Mouse (Mus musculus): Measurements from ENCODE around the gene Pomp.
"Not testable (repeated sequence)": the region's sequence is repeated elsewhere in the genome, so short reads cannot be mapped to it uniquely, and the experiment has no call there.

The Pomp gene

DNA sequence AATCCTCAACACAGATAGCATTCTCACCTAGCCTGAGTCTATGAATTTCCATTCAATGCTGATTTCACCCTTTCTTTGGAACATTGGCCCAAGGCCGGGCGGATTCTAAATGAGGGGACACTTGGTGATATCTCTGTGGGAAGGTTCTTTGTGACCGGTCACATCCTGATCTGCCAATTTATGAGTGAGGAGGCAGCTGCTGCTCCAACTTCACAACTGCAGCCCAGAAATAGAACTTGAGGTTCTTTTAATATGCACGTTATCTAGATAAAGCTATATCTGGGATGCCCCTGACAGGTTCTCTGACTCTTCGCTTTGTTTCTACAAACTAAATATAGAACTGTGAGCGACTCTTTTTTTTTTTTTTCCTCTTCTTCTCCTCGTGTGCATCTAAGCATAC is 10.1 kb upstream of the Pomp start:
- DNase-seq (ENCODE audit: extremely low spot score) = no peak

DNA sequence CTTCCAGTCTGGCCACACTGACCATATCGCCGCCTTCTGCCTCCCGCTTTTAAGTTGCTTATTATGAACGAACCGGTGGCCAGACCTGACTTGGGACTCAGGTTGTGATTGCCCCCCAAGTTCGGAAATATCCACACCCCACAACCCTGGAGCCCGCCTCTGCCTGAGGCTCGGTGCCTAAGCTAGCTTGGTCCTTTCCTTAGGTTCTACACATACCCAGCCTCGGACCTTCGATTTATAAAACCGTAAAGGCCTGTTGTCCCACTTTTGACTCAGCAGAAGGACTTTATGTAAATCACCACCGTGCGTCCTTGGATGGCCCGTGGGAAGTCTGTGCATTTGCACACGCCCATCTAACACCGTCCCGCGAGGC is 199 bp upstream of the Pomp start:
- no peak for DNase-seq (ENCODE audit: extremely low spot score)

DNA sequence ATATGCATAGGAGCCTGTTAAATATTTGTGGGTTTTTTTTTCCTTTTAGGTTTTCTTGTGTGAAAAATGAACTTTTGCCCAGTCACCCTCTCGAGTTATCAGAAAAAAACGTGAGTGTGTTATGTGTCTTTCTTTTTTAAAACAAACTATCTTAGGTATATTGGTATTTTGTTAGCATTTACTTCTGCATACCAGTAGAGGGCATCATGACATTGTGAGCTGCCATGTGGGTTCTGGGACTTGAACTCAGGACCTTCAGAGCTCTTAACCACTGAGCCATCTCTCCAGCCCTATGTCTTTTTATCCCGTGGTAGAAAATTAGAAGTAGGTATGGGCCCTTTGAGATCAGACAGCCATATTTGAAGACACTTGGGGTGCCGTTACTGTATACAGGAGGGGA is 8.4 kb downstream of the Pomp start:
- no peak for DNase-seq (ENCODE audit: extremely low spot score)

DNA sequence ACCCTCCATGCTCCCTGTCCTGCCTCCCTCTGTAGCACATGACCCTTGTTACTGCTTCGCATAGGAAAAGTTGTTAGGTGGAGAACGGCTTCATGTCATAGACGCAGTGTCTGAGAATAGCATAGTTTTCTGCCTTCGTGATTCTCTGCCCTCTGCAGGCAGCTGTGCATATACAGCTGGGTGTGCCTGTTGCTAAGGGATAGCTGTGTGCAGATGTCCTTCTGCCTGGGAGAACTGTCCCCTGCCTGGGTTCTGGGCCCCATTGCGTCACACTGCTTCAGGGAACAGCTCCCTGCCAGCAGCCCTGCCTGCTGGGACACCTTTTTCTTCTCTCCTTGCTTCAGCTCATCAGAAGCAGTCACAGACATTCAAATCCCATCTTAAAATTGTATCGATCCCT is 9.3 kb downstream of the Pomp start:
- DNase-seq (ENCODE audit: extremely low spot score) = no peak

DNA sequence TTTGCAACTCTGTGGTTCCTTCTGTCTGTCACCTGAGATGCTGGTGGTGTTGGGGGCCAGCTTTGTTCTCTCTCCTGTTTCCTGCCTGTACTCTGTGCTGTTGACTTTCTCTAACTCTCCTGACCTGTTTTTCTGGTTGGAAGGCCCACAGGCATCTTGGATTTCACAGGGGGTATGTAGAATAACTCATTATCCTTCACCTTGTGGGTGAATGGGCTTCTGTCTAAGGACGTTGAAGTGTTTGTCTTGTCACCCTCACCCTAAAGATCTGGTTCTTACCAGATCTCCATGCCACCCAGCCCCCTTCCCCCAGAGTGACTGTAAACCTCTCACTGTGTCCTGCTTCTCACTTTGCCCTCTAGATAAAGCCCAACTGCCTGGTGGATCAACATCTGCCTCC is 10.0 kb downstream of the Pomp start:
- no peak for DNase-seq (ENCODE audit: extremely low spot score)

DNA sequence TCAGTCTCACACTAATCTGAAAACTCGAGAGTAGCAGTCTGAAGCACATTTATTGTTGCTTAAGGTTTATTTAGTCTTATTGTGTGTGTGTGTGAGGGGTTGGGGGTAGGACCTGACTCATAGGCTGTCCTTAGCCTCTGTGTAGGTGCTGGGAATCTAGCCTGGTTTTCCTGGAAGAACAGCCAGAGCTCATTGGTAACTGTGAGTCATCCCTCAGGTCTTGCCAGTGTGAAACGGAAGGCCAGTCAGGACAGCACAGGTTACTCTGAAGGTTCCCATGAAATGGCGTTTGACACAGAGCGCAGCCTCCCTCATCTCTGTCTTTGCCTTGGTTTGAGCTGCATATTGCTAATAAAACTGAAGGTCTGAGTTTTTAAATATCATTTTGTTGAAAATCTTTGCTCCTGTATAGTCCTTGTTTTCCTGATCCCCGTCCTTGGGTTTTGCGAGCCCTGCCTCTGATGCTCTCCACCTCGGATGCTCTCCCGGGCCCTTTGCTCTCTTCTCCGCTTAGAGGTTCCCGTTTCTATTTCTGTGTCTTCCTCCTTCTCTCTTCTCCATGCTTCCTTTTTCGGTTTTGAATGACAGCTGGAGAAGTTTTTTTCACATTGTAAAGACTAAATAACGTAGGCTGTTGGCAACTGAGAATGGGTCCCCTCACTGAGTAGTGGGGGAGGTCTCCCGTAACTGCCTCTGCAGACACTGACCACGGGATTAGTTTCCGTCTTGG is 11.0 kb downstream of the Pomp start:
- DNase-seq (ENCODE audit: extremely low spot score) = no peak

- DNase-seq (ENCODE audit: extremely low spot score) = no peak
Observed at GRCm38 (mm10) chr5:147874491-147875065, 14.3 kb downstream of the Pomp start.

DNA sequence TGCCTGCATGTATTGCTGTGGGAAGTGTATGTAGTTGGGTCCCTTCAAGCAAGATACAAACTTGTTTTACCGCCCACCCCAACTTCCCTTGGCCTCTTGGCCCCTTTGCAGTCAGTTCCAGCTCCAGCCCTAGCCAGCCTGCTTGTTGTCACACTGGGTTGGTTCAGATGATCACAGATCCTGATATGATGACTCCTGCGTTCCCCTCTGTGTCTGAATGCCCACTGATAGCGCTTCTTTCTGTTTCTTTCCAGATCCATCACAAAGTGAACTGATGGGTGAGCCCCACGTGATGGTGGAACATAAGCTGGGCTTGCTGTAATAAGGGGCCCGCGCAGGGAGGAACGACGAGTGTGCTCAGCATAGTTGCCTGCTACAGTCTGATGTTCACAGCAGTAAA is 14.9 kb downstream of the Pomp start:
- DNase-seq (ENCODE audit: extremely low spot score) = no peak

GRCm38 (mm10) chr5:147877520-147877919 is 17.3 kb downstream of the Pomp start:
- DNase-seq (ENCODE audit: extremely low spot score) = no peak

GRCm38 (mm10) chr5:147879971-147880682 is 19.9 kb downstream of the Pomp start:
- DNase-seq (ENCODE audit: extremely low spot score) = no peak

DNA sequence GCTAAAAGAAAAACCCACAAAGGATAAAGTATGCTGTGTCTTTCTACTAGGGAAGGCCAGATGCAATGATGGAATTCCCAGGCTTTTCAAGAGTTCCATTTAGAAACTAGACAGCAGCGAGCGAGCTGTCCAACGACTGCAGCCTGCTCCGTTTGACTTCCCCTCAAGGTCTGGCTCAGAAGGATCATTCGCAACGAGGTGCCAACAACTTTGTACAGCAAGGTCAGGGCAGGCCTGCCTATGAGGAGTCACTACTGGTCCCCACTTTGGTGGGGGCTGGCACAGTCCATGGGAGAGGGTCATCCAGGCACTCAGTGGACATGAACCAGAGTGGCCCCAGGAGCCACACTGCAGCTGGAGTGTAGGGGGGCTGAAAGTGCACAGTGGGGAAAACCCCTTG is 23.3 kb downstream of the Pomp start:
- no peak for DNase-seq (ENCODE audit: extremely low spot score)

DNA sequence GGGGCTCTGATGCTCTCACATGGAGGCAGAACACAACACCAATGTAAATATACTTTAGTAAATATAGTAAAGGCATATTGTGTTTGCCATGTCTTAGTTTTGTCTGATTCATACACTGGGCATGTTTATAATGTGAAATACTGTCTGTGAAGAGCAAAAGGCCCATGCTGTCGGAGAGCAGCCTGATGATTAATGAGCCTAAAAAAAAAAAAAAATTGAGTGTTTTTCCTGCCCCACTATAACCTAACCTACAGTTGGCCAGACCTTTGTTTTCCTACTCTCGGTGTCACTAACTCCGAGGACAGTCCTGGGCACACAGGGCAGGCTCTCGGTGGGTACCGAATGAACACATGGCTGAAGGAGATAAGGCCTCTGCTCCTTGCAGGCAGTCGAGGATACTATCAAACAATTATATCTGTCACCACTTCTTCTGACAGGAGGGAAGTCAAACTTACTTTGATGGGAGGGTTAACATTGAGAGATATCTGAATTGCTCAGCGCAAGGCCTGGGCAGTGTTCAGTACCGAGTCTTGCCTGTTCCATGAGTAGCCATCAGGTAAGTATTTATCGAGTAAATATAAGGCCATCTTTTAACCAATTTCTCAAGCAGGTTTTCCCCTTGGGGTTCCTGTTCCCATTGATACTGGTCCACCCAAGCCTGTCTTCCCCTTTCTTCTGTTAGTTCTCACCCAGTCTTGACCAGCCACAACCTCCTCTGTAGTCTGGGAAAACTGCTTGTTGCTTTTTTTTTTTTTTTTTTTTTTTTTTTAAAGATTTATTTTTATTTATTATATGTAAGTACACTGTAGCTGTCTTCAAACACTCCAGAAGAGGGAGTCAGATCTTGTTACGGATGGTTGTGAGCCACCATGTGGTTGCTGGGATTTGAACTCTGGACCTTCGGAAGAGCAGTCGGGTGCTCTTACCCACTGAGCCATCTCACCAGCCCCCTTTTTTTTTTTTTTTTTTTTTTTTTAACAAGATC is 28.3 kb downstream of the Pomp start:
- DNase-seq (ENCODE audit: extremely low spot score) = no peak

GRCm38 (mm10) chr5:147892735-147893134 is 32.5 kb downstream of the Pomp start:
- DNase-seq (ENCODE audit: extremely low spot score) = no peak

- DNase-seq (ENCODE audit: extremely low spot score) = no peak
Observed at GRCm38 (mm10) chr5:147893143-147893542, 32.9 kb downstream of the Pomp start.

DNA sequence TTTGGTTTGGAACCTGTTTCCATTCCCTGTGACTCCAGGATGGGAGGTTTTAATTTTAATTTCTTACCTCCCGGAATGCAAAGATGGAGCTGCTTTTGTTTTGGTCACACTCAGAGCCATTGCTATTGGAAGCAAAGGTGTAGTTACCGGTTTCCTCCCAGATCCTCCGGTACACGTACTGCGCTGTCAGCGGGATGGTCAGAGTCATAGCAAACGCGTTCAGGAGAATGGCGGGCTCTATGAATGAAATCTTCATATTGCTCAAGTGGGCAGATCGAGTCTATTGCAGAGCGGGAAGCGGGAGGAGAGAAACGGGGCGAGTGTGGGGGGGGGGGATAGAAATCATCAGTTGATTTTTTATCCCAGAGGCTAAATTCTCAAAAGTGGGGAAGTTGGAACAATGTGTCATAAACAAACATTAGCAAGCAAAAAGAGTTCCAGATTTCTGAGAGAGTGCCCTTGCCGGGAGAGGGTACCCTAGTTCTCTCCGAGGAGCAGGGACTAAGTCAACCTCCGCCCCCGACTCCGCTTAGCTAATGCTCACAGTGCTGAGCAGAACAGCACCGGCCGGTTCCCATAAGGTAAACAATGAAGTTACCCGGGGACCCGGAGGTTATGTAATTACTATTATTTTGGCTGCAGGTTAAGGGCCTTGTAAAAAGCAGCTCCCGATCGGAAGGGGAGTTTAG is 33.6 kb downstream of the Pomp start:
- DNase-seq (ENCODE audit: extremely low spot score) = no peak

DNA sequence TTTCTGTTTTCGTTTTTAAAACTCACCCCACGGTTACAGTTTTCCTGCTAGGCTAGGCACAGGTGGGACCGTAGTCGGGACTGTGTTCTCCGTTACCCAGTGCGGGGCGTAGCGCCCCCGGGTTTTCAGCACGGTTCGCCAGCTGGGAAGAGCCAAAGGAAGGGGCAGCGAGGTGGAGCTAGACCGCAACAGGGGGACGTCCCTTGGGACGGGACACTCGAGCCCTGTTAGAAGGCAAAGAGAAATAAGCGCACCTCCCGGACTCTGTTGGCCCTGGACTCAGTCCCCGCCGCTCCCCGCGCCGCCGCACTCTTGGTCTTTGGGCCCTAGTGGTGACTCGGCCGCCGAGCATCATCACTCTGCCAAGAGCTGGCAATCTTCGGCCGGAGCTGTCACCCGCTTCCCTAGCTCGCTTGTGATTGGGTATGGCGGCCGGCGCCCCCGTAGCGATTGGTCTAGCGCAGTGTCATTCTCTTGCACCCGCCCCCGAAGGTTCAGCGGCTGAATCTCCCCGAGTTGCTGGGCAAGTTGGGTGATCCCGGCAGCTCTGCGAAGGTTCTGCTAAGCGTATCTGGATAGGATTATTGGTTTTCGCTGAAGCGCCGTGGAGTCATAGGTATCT is 34.3 kb downstream of the Pomp start, which contains the start of gene Slc46a3:
Gene Slc46a3 (minus strand): TSS at position 361 of the 622 bp plus-strand sequence.
- DNase-seq (ENCODE audit: extremely low spot score) = peak; percentile 97

GRCm38 (mm10) chr5:147895436-147896198 is 35.4 kb downstream of the Pomp start:
- DNase-seq (ENCODE audit: extremely low spot score) = no peak

- not testable (repeated sequence) for DNase-seq (ENCODE audit: extremely low spot score)
Observed at GRCm38 (mm10) chr5:147896501-147896900, 36.2 kb downstream of the Pomp start.

DNA sequence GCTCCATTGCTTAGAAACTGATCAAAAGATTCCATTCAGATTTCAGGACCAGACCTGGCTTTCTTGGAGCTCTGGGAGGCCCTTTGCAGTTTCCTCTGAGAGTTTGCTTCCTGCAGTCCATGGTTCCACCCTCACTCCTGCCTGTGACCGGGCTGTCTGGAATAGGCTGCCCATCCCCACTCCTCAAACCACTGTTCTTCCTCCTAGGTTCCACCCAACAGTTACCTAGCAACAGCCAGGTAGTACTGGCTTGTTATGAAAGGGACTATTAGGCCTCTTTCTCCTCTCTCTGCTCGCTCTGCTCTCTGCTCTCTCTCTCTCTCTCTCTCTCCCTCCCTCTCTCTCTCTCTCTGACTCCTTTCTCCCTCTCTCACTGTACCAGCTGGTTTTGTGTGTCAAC is 38.0 kb downstream of the Pomp start:
- no peak for DNase-seq (ENCODE audit: extremely low spot score)

DNA sequence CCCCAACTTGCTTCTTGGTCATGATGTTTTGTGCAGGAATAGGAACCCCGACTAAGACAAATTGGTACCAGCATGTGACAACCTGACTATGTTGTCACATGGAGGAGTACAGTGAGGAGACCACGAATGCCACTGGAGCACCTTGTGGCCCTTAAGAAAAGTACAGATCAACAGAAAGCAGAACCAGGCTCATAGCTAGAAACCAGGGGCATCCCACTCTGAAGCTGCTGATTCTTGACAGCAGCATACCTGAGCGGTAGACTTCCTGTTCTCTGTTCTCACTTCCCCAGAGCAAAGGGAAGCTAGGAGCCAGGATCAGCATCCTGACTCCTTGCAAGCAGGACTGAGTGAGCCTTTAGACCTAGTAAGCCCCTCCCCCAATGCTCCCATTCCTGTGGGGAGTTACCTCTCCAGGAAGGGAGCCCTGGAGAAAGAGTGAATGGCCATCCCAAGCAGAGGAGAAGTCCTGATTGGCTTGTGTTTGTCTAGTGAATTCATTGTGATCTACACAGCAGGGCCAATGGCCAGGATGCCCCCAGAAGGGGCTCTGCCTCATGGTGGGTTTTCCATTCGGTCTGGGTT is 38.8 kb downstream of the Pomp start:
- DNase-seq (ENCODE audit: extremely low spot score) = no peak

All from embryo, embryonic 9.5 days (tissue).